Mouse (Mus musculus): Measurements from ENCODE around the gene Stk24.

GRCm38 (mm10) chr14:121254869-121255268 lies 124.9 kb downstream of the Stk24 start:
- TF ChIP-seq CTCF (IDR thresholded peaks at IDR 0.05; ENCODE audit: borderline replicate concordance, insufficient read depth, low read depth, low read length) = no peak
- TF ChIP-seq POLR2A (IDR thresholded peaks at IDR 0.05; ENCODE audit: borderline replicate concordance, insufficient read depth, low read length) = no peak

Data from cerebellum, adult 2 months (tissue).